Mouse (Mus musculus) olfactory bulb, adult 2 months (tissue): ENCODE measurements around the gene Gm28042. TPM values are rescaled to one million over a fixed set of nuclear protein-coding genes. Genes with fewer than 3 reads are reported as not detected.

Experiments used
- H3K27ac ChIP-seq: fragments of 200-500 bp; 2 replicates; pipeline ENCODE4 v1.5.1; 2012; ENCODE audit warnings: low read depth, low read length; ENCODE audit not compliant: insufficient read depth
- H3K4me1 ChIP-seq: fragments of 200-500 bp; 2 replicates; pipeline ENCODE4 v1.6.1; 2012; ENCODE audit warnings: low read length; ENCODE audit not compliant: control insufficient read depth, insufficient read depth
- H3K4me3 ChIP-seq: fragments of 200-500 bp; 2 replicates; pipeline ENCODE4 v1.5.1; 2012; ENCODE audit warnings: mild to moderate bottlenecking, low read depth, low read length, moderate library complexity; ENCODE audit not compliant: insufficient read depth
- CTCF ChIP-seq: fragments of 200-500 bp; IDR thresholded peaks from 2 replicates; pipeline ENCODE4 v1.5.1; 2012; ENCODE audit warnings: low read depth, mild to moderate bottlenecking, low read length, moderate library complexity; ENCODE audit not compliant: insufficient read depth
- POLR2A ChIP-seq: fragments of 200-500 bp; IDR thresholded peaks from 2 replicates; pipeline ENCODE4 v1.6.1; 2012; ENCODE audit warnings: mild to moderate bottlenecking, low read depth, low read length, moderate library complexity; ENCODE audit not compliant: insufficient read depth
- WGBS: fragments of 180-500 bp; shearing (Covaris S2); methylation state at CpG from one replicate; pipeline ENCODE4 v1.1.7; 2018; 5-methylcytosine and 5-hydroxymethylcytosine counted together
- polyA plus RNA-seq: library from polyadenylated mRNA; stranded (reverse); fragments of >200 nt; gene quantifications from 2 replicates; pipeline ENCODE4 v1.2.4, GENCODE M21; 2012; ENCODE audit warnings: low replicate concordance; ENCODE audit not compliant: missing spikeins, insufficient read depth, insufficient read length

The Gm28042 gene
- polyA plus RNA-seq, 1 experiment, result not detected

GRCm38 (mm10) chr2:120065243-120065642, 38.0 kb downstream of the Gm28042 start:
- no peak for TF ChIP-seq POLR2A
- TF ChIP-seq CTCF, result no peak
- H3K27ac ChIP-seq, result no peak overlapping the region
- H3K4me1 ChIP-seq, result peaks cover 7% of the 10 kb centered on the region
- WGBS, result 89% methylated on average over 10 of the region's 10 CpGs
- no peak overlapping the region for H3K4me3 ChIP-seq

GRCm38 (mm10) chr2:120066224-120066623, 38.9 kb downstream of the Gm28042 start:
- 72% methylated on average over 3 of the region's 3 CpGs for WGBS
- H3K4me1 ChIP-seq, result peaks cover 7% of the 10 kb centered on the region
- H3K4me3 ChIP-seq, result no peak overlapping the region
- H3K27ac ChIP-seq, result no peak overlapping the region
- TF ChIP-seq CTCF, result no peak
- TF ChIP-seq POLR2A, result no peak

- TF ChIP-seq POLR2A (no peak), CTCF (peak; percentile 69)
- H3K4me1 ChIP-seq, result peaks cover 7% of the 10 kb centered on the region
- 40% methylated on average over 16 of the region's 16 CpGs for WGBS
- H3K4me3 ChIP-seq, result peak overlapping the region; percentile 19
- H3K27ac ChIP-seq, result no peak overlapping the region
Observed at GRCm38 (mm10) chr2:120068555-120069465, 41.5 kb downstream of the Gm28042 start.

- no peak for TF ChIP-seq POLR2A
- no peak for TF ChIP-seq CTCF
Observed at GRCm38 (mm10) chr2:120069466-120069990, 42.2 kb downstream of the Gm28042 start.

GRCm38 (mm10) chr2:120074096-120074495, 46.8 kb downstream of the Gm28042 start:
- H3K27ac ChIP-seq, result no peak overlapping the region
- WGBS, result 90% methylated on average over 4 of the region's 4 CpGs
- TF ChIP-seq CTCF (no peak), POLR2A (no peak)
- H3K4me3 ChIP-seq, result no peak overlapping the region
- peaks cover 12% of the 10 kb centered on the region for H3K4me1 ChIP-seq

More at GRCm38 (mm10) chr2:120069466-120069990, 42.2 kb downstream of the Gm28042 start:
- no peak overlapping the region for H3K27ac ChIP-seq
- 71% methylated on average over 8 of the region's 8 CpGs for WGBS
- peaks cover 7% of the 10 kb centered on the region for H3K4me1 ChIP-seq
- H3K4me3 ChIP-seq, result no peak overlapping the region

- 4% methylated on average over 36 of the region's 36 CpGs for WGBS
- H3K4me1 ChIP-seq, result peaks cover 9% of the 10 kb centered on the region
- TF ChIP-seq POLR2A (no peak), CTCF (no peak; the same call in 1 of the 2 replicates)
- peak overlapping the region; percentile 25 for H3K4me3 ChIP-seq
- no peak overlapping the region for H3K27ac ChIP-seq
Observed at GRCm38 (mm10) chr2:120076076-120076705, 48.9 kb downstream of the Gm28042 start.

- WGBS, result 75% methylated on average over 2 of the region's 2 CpGs
- TF ChIP-seq POLR2A (no peak), CTCF (no peak)
Observed at GRCm38 (mm10) chr2:120082416-120082815, 55.1 kb downstream of the Gm28042 start.

GRCm38 (mm10) chr2:120084593-120085361, 57.5 kb downstream of the Gm28042 start:
- peak; percentile 38; the same call in 1 of the 2 replicates for TF ChIP-seq CTCF
- no peak for TF ChIP-seq POLR2A
- H3K4me1 ChIP-seq, result 0 out of 2 replicates have a peak, but pooled peaks cover 3% of the 10 kb centered on the region
- WGBS, result 77% methylated on average over 14 of the region's 14 CpGs
- no peak overlapping the region for H3K27ac ChIP-seq
- H3K4me3 ChIP-seq, result no peak overlapping the region

More at GRCm38 (mm10) chr2:120082416-120082815, 55.1 kb downstream of the Gm28042 start:
- H3K4me3 ChIP-seq, result no peak overlapping the region
- no peak overlapping the region for H3K27ac ChIP-seq
- H3K4me1 ChIP-seq, result 0 out of 2 replicates have a peak, but pooled peaks cover 3% of the 10 kb centered on the region
